Mouse (Mus musculus) embryonic facial prominence, embryonic 14.5 days (tissue): ENCODE measurements at regions not wholly inside any gene's neighbourhood (a gene's known extent, or its start where the extent isn't known, plus 50 kb on each side); places are given as distances from the start of the nearest gene placed in this dataset.
A peak's percentile ranks its signal among the peaks of the same experiment; 100 is the strongest.

Experiments used
- ATAC-seq: fragments of 200-750 bp; cut with Nextera tagmentation; 2 replicates; pipeline ENCODE4 v1.8.0; 2017; ENCODE audit warnings: low read depth, moderate number of reproducible peaks, moderate TSS enrichment
- DNase-seq: peaks from one replicate; pipeline ENCODE4 v3.0.0-alpha.2; 2015; ENCODE audit warnings: low spot score
- H3K27ac ChIP-seq: fragments of 300-500 bp; sonication (generic); replicated peaks from 2 replicates; pipeline ENCODE4 v1.5.1; 2014; ENCODE audit warnings: low read depth, mild to moderate bottlenecking, low read length, moderate library complexity
- H3K27me3 ChIP-seq: fragments of 300-500 bp; sonication (generic); replicated peaks from 2 replicates; pipeline ENCODE4 v1.6.1; 2014; ENCODE audit warnings: low read length; ENCODE audit not compliant: control insufficient read depth, insufficient read depth
- H3K36me3 ChIP-seq: fragments of 300-500 bp; sonication (generic); 2 replicates; pipeline ENCODE4 v1.6.1; 2014; ENCODE audit warnings: low read length, mixed read lengths; ENCODE audit not compliant: control insufficient read depth, insufficient read depth
- H3K4me1 ChIP-seq: fragments of 300-500 bp; sonication (generic); 2 replicates; pipeline ENCODE4 v1.6.1; 2014; ENCODE audit warnings: antibody characterized with exemption, low read length; ENCODE audit not compliant: control insufficient read depth, insufficient read depth
- H3K4me2 ChIP-seq: fragments of 300-500 bp; sonication (generic); 2 replicates; pipeline ENCODE4 v1.6.1; 2014; ENCODE audit warnings: low read depth, mild to moderate bottlenecking, low read length, moderate library complexity, mixed read lengths
- H3K4me3 ChIP-seq: fragments of 300-500 bp; sonication (generic); 2 replicates; pipeline ENCODE4 v1.5.1; 2014; ENCODE audit warnings: low read depth, mild to moderate bottlenecking, low read length
- H3K9ac ChIP-seq: fragments of 300-500 bp; sonication (generic); 2 replicates; pipeline ENCODE4 v1.6.1; 2014; ENCODE audit warnings: low read depth, mild to moderate bottlenecking, low read length, moderate library complexity, mixed read lengths
- H3K9me3 ChIP-seq: fragments of 300-500 bp; sonication (generic); 2 replicates; pipeline ENCODE4 v1.6.1; 2016; ENCODE audit warnings: low read length; ENCODE audit not compliant: control insufficient read depth
- WGBS: fragments of 180-500 bp; shearing (Covaris S2); extraction: QIAGEN DNeasy Blood & Tissue Kit; methylation state at CpG from one replicate; pipeline ENCODE4 v1.1.7; 2014; 5-methylcytosine and 5-hydroxymethylcytosine counted together

GRCm38 (mm10) chr6:54754810-54755209 is 61.9 kb upstream of the Znrf2 start:
- Histone ChIP-seq H3K9ac (no peak overlapping the region), H3K9me3 (no peaks in the 10 kb centered on the region), H3K27ac (no peak overlapping the region), H3K4me3 (no peak overlapping the region), H3K4me2 (no peak overlapping the region), H3K36me3 (no peaks in the 10 kb centered on the region), H3K27me3 (no peaks in the 10 kb centered on the region), H3K4me1 (peaks cover 5% of the 10 kb centered on the region)
- no peak for ATAC-seq
- 78% methylated on average over 2 of the region's 2 CpGs for WGBS
- DNase-seq: no peak

GRCm38 (mm10) chr6:54757511-54757911 is 59.2 kb upstream of the Znrf2 start:
- Histone ChIP-seq H3K27me3 (no peaks in the 10 kb centered on the region), H3K9me3 (no peaks in the 10 kb centered on the region), H3K36me3 (no peaks in the 10 kb centered on the region), H3K4me2 (no peak overlapping the region), H3K9ac (no peak overlapping the region), H3K27ac (no peak overlapping the region), H3K4me1 (peaks cover 10% of the 10 kb centered on the region), H3K4me3 (no peak overlapping the region)
- DNase-seq (no peak), ATAC-seq (no peak)
- WGBS: 71% methylated on average over 5 of the region's 5 CpGs

- no peaks in the 10 kb centered on the region for H3K9me3 ChIP-seq
- H3K4me2 ChIP-seq: no peak overlapping the region
- no peaks in the 10 kb centered on the region for H3K27me3 ChIP-seq
- DNase-seq (peak; percentile 24), ATAC-seq (no peak)
- H3K4me1 ChIP-seq: peaks cover 10% of the 10 kb centered on the region
- WGBS: 21% methylated on average over 2 of the region's 2 CpGs
- no peaks in the 10 kb centered on the region for H3K36me3 ChIP-seq
- H3K27ac ChIP-seq: no peak overlapping the region
- no peak overlapping the region for H3K4me3 ChIP-seq
- H3K9ac ChIP-seq: no peak overlapping the region
Observed at GRCm38 (mm10) chr6:54758112-54758511, 58.6 kb upstream of the Znrf2 start.

GRCm38 (mm10) chr6:54759263-54759662 is 57.5 kb upstream of the Znrf2 start:
- Histone ChIP-seq H3K9me3 (no peaks in the 10 kb centered on the region), H3K4me3 (no peak overlapping the region), H3K27me3 (no peaks in the 10 kb centered on the region), H3K4me1 (peaks cover 10% of the 10 kb centered on the region), H3K27ac (no peak overlapping the region), H3K36me3 (no peaks in the 10 kb centered on the region), H3K9ac (no peak overlapping the region), H3K4me2 (no peak overlapping the region)
- ATAC-seq (no peak), DNase-seq (no peak)
- WGBS: 58% methylated on average over 8 of the region's 8 CpGs

- H3K27me3 ChIP-seq: no peaks in the 10 kb centered on the region
- H3K4me3 ChIP-seq: no peak overlapping the region
- H3K9ac ChIP-seq: 0 out of 2 replicates have a peak overlapping the region, but pooled peaks have one; percentile 9
- DNase-seq (peak; percentile 46), ATAC-seq (peak; percentile 53; the same call in 1 of the 2 replicates)
- H3K4me1 ChIP-seq: peaks cover 10% of the 10 kb centered on the region
- under 1% methylated on average over 11 of the region's 11 CpGs for whole genome bisulfite sequencing
- H3K36me3 ChIP-seq: no peaks in the 10 kb centered on the region
- peak overlapping the region; percentile 19; the same call in 1 of the 2 replicates for H3K4me2 ChIP-seq
- no peaks in the 10 kb centered on the region for H3K9me3 ChIP-seq
- H3K27ac ChIP-seq: no peak overlapping the region
Observed at GRCm38 (mm10) chr6:54759942-54760498, 56.7 kb upstream of the Znrf2 start.

- DNase-seq (no peak), ATAC-seq (no peak)
- Histone ChIP-seq H3K4me2 (no peak overlapping the region), H3K27ac (no peak overlapping the region), H3K36me3 (no peaks in the 10 kb centered on the region), H3K4me1 (peaks cover 10% of the 10 kb centered on the region), H3K4me3 (no peak overlapping the region), H3K27me3 (no peaks in the 10 kb centered on the region), H3K9ac (no peak overlapping the region), H3K9me3 (no peaks in the 10 kb centered on the region)
- WGBS: 55% methylated on average over 2 of the region's 2 CpGs
Observed at GRCm38 (mm10) chr6:54760541-54760940, 56.2 kb upstream of the Znrf2 start.

GRCm38 (mm10) chr6:54762021-54762420 is 54.7 kb upstream of the Znrf2 start:
- ATAC-seq: no peak
- H3K27ac ChIP-seq: no peak overlapping the region

GRCm38 (mm10) chr6:54762499-54762898 is 54.2 kb upstream of the Znrf2 start:
- WGBS: 40% methylated on average over 5 of the region's 5 CpGs

More at GRCm38 (mm10) chr6:54762021-54762420, 54.7 kb upstream of the Znrf2 start:
- Histone ChIP-seq H3K9ac (no peak overlapping the region), H3K9me3 (no peaks in the 10 kb centered on the region), H3K27me3 (no peaks in the 10 kb centered on the region), H3K36me3 (no peaks in the 10 kb centered on the region), H3K4me3 (no peak overlapping the region), H3K4me2 (no peak overlapping the region), H3K4me1 (peaks cover 10% of the 10 kb centered on the region)
- DNase-seq: no peak
- 69% methylated on average over 5 of the region's 5 CpGs for WGBS

GRCm38 (mm10) chr6:54763669-54764068 is 53.0 kb upstream of the Znrf2 start:
- Histone ChIP-seq H3K4me1 (peaks cover 14% of the 10 kb centered on the region), H3K4me3 (no peak overlapping the region), H3K36me3 (no peaks in the 10 kb centered on the region), H3K27me3 (no peaks in the 10 kb centered on the region), H3K4me2 (no peak overlapping the region), H3K9ac (no peak overlapping the region), H3K9me3 (no peaks in the 10 kb centered on the region), H3K27ac (no peak overlapping the region)
- WGBS: 82% methylated on average over 4 of the region's 4 CpGs
- DNase-seq (no peak), ATAC-seq (no peak)

More at GRCm38 (mm10) chr6:54762499-54762898, 54.2 kb upstream of the Znrf2 start:
- H3K4me1 ChIP-seq: peaks cover 10% of the 10 kb centered on the region
- DNase-seq (no peak), ATAC-seq (no peak)
- no peak overlapping the region for H3K9ac ChIP-seq
- H3K36me3 ChIP-seq: no peaks in the 10 kb centered on the region
- no peaks in the 10 kb centered on the region for H3K27me3 ChIP-seq
- H3K9me3 ChIP-seq: no peaks in the 10 kb centered on the region
- no peak overlapping the region for H3K4me3 ChIP-seq
- H3K27ac ChIP-seq: no peak overlapping the region
- no peak overlapping the region for H3K4me2 ChIP-seq
